Mouse (Mus musculus) liver, adult 2 months (tissue): ENCODE measurements at regions not wholly inside any gene's neighbourhood (a gene's known extent, or its start where the extent isn't known, plus 50 kb on each side); places are given as distances from the start of the nearest gene placed in this dataset.

Source experiments
- CTCF ChIP-seq: fragments of 200-500 bp; IDR thresholded peaks from 2 replicates; pipeline ENCODE4 v1.5.1; 2011; ENCODE audit warnings: low read depth, low read length, control low read depth
- POLR2A ChIP-seq: fragments of 200-500 bp; IDR thresholded peaks from 2 replicates; pipeline ENCODE4 v1.6.1; 2011; ENCODE audit warnings: low read length, control low read depth; ENCODE audit not compliant: insufficient read depth; ENCODE audit errors: extremely low read depth

DNA sequence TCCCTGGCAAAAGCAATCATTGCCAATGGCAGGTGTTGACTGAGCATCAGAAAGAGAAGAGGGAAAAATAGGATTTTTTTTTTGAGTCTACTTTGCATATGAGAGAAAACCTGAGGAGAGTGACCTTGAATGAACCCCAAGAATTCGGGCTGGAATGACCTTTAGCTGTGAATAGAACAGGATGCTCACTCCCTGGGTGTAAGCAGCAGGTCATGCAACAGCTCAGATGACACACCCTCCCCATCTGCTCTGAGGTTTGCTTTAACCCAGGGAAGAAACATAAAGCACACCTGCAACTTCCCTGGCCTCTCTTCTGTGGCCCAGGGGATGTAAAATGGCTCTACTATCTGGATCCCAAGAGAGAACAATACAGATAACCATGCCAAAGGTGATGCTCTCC is 307.9 kb downstream of the Abcc12 start:
- TF ChIP-seq CTCF = no peak
- no peak for TF ChIP-seq POLR2A
